Mouse (Mus musculus) myocyte (in vitro differentiated cells): ENCODE measurements around the gene Dph6. TPM values are rescaled to one million over a fixed set of nuclear protein-coding genes. Genes with fewer than 3 reads are reported as not detected.

Experiments
- H3K27me3 ChIP-seq: one replicate; pipeline ENCODE4 v1.6.1; 2011; ENCODE audit not compliant: control insufficient read depth, insufficient read depth, insufficient read length
- H3K36me3 ChIP-seq: one replicate; pipeline ENCODE4 v1.6.1; 2011; ENCODE audit not compliant: control insufficient read depth, insufficient read depth
- H3K4me2 ChIP-seq: one replicate; pipeline ENCODE4 v1.6.1; 2011; ENCODE audit warnings: low read depth, control low read depth
- H3K4me3 ChIP-seq: one replicate; pipeline ENCODE4 v1.5.1; 2011; ENCODE audit warnings: mild to moderate bottlenecking, control low read depth, moderate library complexity
- H3K79me2 ChIP-seq: one replicate; pipeline ENCODE4 v1.6.1; 2011; ENCODE audit not compliant: control insufficient read depth, insufficient read depth
- H3ac ChIP-seq: one replicate; pipeline ENCODE4 v1.6.1; 2011; ENCODE audit not compliant: control insufficient read depth, insufficient read length
- CEBPB ChIP-seq: IDR thresholded peaks from 2 replicates; pipeline ENCODE4 v1.6.1; 2011; ENCODE audit warnings: mild to moderate bottlenecking, moderate library complexity; ENCODE audit not compliant: poor library complexity, insufficient read depth, severe bottlenecking
- E2F4 ChIP-seq: IDR thresholded peaks from one replicate; pipeline ENCODE4 v1.6.1; 2011; ENCODE audit warnings: mild to moderate bottlenecking, control low read depth, moderate library complexity; ENCODE audit not compliant: insufficient read depth
- MAX ChIP-seq: IDR thresholded peaks from one replicate; pipeline ENCODE4 v1.6.1; 2011; ENCODE audit warnings: low read depth, mild to moderate bottlenecking, control low read depth
- MYOD1 ChIP-seq, 3 experiments: IDR thresholded peaks; one replicate each; pipeline ENCODE4 v1.6.1; 2011; ENCODE audit warnings: control low read depth in 2 of 3, low read depth in 2 of 3, mild to moderate bottlenecking in 2 of 3, moderate library complexity in 1 of 3; ENCODE audit not compliant: insufficient read length in 2 of 3, control insufficient read depth in 1 of 3
- MYOG ChIP-seq, 3 experiments: IDR thresholded peaks; one replicate each; pipeline ENCODE4 v1.6.1; 2011; ENCODE audit warnings: control low read depth in 2 of 3, low read depth in 2 of 3, mild to moderate bottlenecking in 2 of 3; ENCODE audit not compliant: insufficient read length in 2 of 3, control insufficient read depth in 1 of 3, insufficient read depth in 1 of 3
- POLR2A ChIP-seq: IDR thresholded peaks from one replicate; pipeline ENCODE4 v1.6.1; 2011; ENCODE audit warnings: low read depth, mild to moderate bottlenecking, control low read depth, moderate library complexity; ENCODE audit not compliant: insufficient read length
- POLR2AphosphoS2 ChIP-seq: IDR thresholded peaks from one replicate; pipeline ENCODE4 v1.6.1; 2011; ENCODE audit warnings: low read depth, control low read depth; ENCODE audit not compliant: insufficient read length
- REST ChIP-seq: IDR thresholded peaks from one replicate; pipeline ENCODE4 v1.6.1; 2011; ENCODE audit warnings: mild to moderate bottlenecking, control low read depth, moderate library complexity; ENCODE audit not compliant: insufficient read depth, insufficient read length
- SRF ChIP-seq: IDR thresholded peaks from one replicate; pipeline ENCODE4 v1.6.1; 2011; ENCODE audit warnings: low read depth; ENCODE audit not compliant: control insufficient read depth, insufficient read length
- TCF12 ChIP-seq: IDR thresholded peaks from one replicate; pipeline ENCODE4 v1.6.1; 2011; ENCODE audit warnings: mild to moderate bottlenecking, control low read depth; ENCODE audit not compliant: poor library complexity, insufficient read depth, severe bottlenecking
- TCF3 ChIP-seq: IDR thresholded peaks from one replicate; pipeline ENCODE4 v1.6.1; 2011; ENCODE audit warnings: low read depth, control low read depth; ENCODE audit not compliant: insufficient read length
- USF1 ChIP-seq: IDR thresholded peaks from one replicate; pipeline ENCODE4 v1.6.1; 2011; ENCODE audit warnings: low read depth, mild to moderate bottlenecking, control low read depth, moderate library complexity
- polyA plus RNA-seq: library from polyadenylated mRNA; unstranded; fragments of >200 nt; fragmentation: generic; extraction: Trizol; gene quantifications from one replicate; pipeline ENCODE4 v1.2.1, GENCODE M21; 2012; ENCODE audit warnings: missing spikeins

Gene Dph6
- polyA plus RNA-seq, 1 experiment = 9.6 TPM

DNA sequence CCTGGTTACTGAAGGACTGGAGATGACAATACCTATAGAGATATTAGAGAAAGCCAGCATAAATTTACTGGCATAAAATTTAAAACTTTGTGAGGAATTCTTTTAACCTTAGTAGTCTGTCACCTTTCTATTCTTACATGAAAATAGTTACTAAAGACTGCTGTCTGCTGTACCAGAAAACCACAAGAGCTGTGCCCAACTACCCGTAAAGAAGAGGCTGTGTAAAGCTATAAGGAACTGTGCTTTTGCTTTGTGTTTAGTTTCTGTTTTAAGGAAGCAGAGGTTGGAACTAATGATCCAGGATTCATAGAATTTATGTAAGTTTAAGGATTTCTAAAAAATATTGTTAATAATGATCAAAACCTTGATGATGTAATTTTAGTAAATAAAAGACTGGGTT is 19.1 kb upstream of the Dph6 start:
- Histone ChIP-seq H3K79me2 (no peaks in the 10 kb centered on the region), H3K36me3 (no peaks in the 10 kb centered on the region), H3ac (no peak overlapping the region), H3K4me3 (no peak overlapping the region), H3K4me2 (no peak overlapping the region), H3K27me3 (no peaks in the 10 kb centered on the region)
- TF ChIP-seq TCF12 (no peak), MAX (no peak), POLR2A (no peak), MYOD1 (IDR thresholded peaks at IDR 0.05; ENCODE audit: control insufficient read depth in 1 of 3, insufficient read length in 2 of 3, low read depth in 2 of 3) (no peak), MYOG (IDR thresholded peaks at IDR 0.05; ENCODE audit: control insufficient read depth in 1 of 3, insufficient read depth in 1 of 3, insufficient read length in 2 of 3, low read depth in 2 of 3) (no peak), REST (no peak), CEBPB (no peak), TCF3 (no peak), USF1 (no peak), POLR2AphosphoS2 (no peak), E2F4 (no peak), SRF (no peak)

DNA sequence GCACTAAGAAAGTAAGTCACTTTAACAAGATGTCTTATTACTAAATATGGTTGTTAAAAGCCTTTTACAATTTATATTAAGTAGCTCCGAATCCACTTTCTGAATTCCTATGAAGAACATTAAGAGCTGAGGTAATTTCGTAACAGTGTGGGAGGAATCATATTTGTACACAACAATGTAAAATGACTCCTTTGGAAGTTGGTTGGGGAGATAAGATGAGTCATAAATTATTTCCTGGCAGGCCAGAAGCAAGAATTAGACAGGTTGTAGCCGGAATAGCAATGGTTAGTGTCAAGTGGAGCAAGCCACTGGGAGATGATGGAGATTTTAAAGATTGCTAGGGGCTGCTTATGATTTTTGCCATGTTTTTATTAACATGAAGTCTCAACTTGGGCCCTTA is 16.2 kb upstream of the Dph6 start:
- Histone ChIP-seq H3K36me3 (no peaks in the 10 kb centered on the region), H3K79me2 (no peaks in the 10 kb centered on the region), H3ac (no peak overlapping the region), H3K4me2 (no peak overlapping the region), H3K27me3 (no peaks in the 10 kb centered on the region), H3K4me3 (no peak overlapping the region)
- TF ChIP-seq MYOD1 (IDR thresholded peaks at IDR 0.05; ENCODE audit: control insufficient read depth in 1 of 3, insufficient read length in 2 of 3, low read depth in 2 of 3) (no peak), CEBPB (no peak), REST (no peak), POLR2A (no peak), TCF3 (no peak), E2F4 (no peak), USF1 (no peak), POLR2AphosphoS2 (no peak), TCF12 (no peak), MAX (no peak), SRF (no peak), MYOG (IDR thresholded peaks at IDR 0.05; ENCODE audit: control insufficient read depth in 1 of 3, insufficient read depth in 1 of 3, insufficient read length in 2 of 3, low read depth in 2 of 3) (no peak)

DNA sequence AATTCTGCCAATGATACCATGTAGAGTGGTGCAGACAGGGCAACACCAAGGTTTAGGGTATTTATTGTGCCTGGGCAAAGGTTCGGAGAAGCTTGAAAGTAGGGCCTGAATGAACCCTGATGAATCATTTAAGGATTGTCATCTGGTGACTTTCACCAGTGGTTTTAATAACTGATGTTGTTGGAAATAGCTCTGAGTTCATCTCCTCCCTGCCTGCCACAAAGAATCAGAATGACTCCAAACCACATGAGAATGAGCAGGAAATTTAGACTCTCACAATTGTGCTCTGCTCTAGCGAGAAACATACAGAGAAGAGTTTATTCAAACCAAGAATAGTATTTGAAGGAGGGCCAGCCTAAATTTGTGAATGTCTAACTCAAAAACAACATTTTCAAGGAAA is 4.2 kb upstream of the Dph6 start:
- TF ChIP-seq MYOD1 (IDR thresholded peaks at IDR 0.05; ENCODE audit: control insufficient read depth in 1 of 3, insufficient read length in 2 of 3, low read depth in 2 of 3) (no peak), POLR2A (no peak), POLR2AphosphoS2 (no peak), E2F4 (no peak), SRF (no peak), USF1 (no peak), REST (no peak), CEBPB (no peak), MAX (no peak), TCF3 (no peak), MYOG (IDR thresholded peaks at IDR 0.05; ENCODE audit: control insufficient read depth in 1 of 3, insufficient read depth in 1 of 3, insufficient read length in 2 of 3, low read depth in 2 of 3) (no peak), TCF12 (no peak)
- no peaks in the 10 kb centered on the region for H3K36me3 ChIP-seq
- H3K4me2 ChIP-seq = no peak overlapping the region
- H3K4me3 ChIP-seq = no peak overlapping the region
- no peaks in the 10 kb centered on the region for H3K79me2 ChIP-seq
- H3ac ChIP-seq = no peak overlapping the region
- H3K27me3 ChIP-seq = no peaks in the 10 kb centered on the region

DNA sequence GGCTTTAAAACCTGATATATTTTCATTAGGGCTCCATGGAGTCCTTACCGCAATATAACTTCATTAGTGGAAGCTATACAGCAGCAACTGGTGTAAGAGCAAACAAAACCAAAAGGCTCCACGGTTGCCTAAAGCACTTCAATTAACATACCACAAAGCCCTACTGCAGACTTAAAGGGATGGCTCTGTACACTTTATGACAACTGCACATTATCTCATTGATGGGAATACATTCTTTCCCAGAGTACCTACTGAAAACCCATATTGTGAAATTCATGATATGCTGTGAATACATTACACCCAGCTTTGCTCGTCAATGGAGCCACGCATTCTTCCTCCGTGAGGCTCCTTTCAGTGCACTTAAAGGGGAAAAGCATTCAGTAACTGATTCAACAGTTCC is 8.5 kb downstream of the Dph6 start:
- Histone ChIP-seq H3K4me3 (no peak overlapping the region), H3ac (no peak overlapping the region), H3K36me3 (peaks cover 13% of the 10 kb centered on the region), H3K4me2 (no peak overlapping the region), H3K79me2 (peaks cover 9% of the 10 kb centered on the region), H3K27me3 (no peaks in the 10 kb centered on the region)
- TF ChIP-seq POLR2A (no peak), E2F4 (no peak), MAX (no peak), USF1 (no peak), MYOG (IDR thresholded peaks at IDR 0.05; ENCODE audit: control insufficient read depth in 1 of 3, insufficient read depth in 1 of 3, insufficient read length in 2 of 3, low read depth in 2 of 3) (no peak), SRF (no peak), CEBPB (no peak), TCF3 (no peak), POLR2AphosphoS2 (no peak), MYOD1 (IDR thresholded peaks at IDR 0.05; ENCODE audit: control insufficient read depth in 1 of 3, insufficient read length in 2 of 3, low read depth in 2 of 3) (no peak), TCF12 (no peak), REST (no peak)

DNA sequence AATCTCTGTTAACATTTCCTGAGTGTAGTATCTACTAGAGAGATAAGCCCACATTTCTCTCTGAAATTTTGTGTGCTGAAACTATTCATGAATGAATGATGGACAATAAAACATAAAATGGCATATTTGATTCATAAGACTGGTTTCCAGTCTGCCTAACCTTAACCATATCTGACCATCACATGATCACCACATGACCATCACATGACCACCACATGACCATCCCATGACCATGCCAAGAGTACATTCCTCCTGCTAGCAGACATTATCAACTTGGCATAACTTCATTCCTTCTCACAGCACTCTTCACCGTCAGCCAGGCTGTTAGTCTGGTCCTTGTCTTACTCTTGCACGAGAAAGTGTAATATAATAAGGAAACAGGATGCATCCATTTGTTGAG is 10.9 kb downstream of the Dph6 start:
- H3K4me2 ChIP-seq = no peak overlapping the region
- TF ChIP-seq POLR2AphosphoS2 (no peak), MYOG (IDR thresholded peaks at IDR 0.05; ENCODE audit: control insufficient read depth in 1 of 3, insufficient read depth in 1 of 3, insufficient read length in 2 of 3, low read depth in 2 of 3) (no peak), TCF12 (no peak), USF1 (no peak), E2F4 (no peak), MAX (no peak), MYOD1 (IDR thresholded peaks at IDR 0.05; ENCODE audit: control insufficient read depth in 1 of 3, insufficient read length in 2 of 3, low read depth in 2 of 3) (no peak), TCF3 (no peak), SRF (no peak), CEBPB (no peak)
- no peak overlapping the region for H3K4me3 ChIP-seq
- no peaks in the 10 kb centered on the region for H3K27me3 ChIP-seq
- H3K36me3 ChIP-seq = peaks cover 17% of the 10 kb centered on the region
- H3K79me2 ChIP-seq = no peaks in the 10 kb centered on the region
- no peak overlapping the region for H3ac ChIP-seq
